Comparison of ENCODE assay signal across 20 mouse cellular contexts in genomic region chr2:32142368-32142767, GRCm38 (mm10). TPM values are rescaled to one million over a fixed set of nuclear protein-coding genes. Genes with fewer than 3 reads are reported as not detected.
DNase-seq lines count a peak whose midpoint lies in the region; ATAC-seq lines count a peak whose summit lies in the region.
"Had no signal": no experiment of that assay in that cellular context is flagged by ENCODE, and none has a peak within 500 bp of the region (broad histone marks: within the 10 kb centered on the region; RNA-seq: fewer than 3 reads in every experiment).

No protein-coding gene starts in this region.

- WGBS in limb, embryonic 12.5 days = 64% methylated on average over 6 of the region's 6 CpGs
- WGBS in limb, embryonic 10.5 days = 70% methylated on average over 6 of the region's 6 CpGs
- WGBS in midbrain, embryonic 13.5 days = 66% methylated on average over 6 of the region's 6 CpGs

- no peak for DNase-seq in limb, embryonic 10.5 days (ENCODE audit: low spot score)
- DNase-seq in lung, postnatal 10 days = peak; percentile 34
- DNase-seq in lung, postnatal 36 days = no peak
- peak; percentile 36 for DNase-seq in ZHBTc4 (ENCODE audit: low read depth, low spot score)
- DNase-seq in left cerebral cortex, postnatal 36 days (ENCODE audit: low spot score in 2 of 2) = no peak
- DNase-seq: adrenal gland, adult 2 months; adrenal gland, postnatal 10 days; adrenal gland, postnatal 25 days; cerebellum, adult 2 months; cerebellum, adult 9-11 months; cerebellum, postnatal 14 days; cerebellum, postnatal 36 days; forebrain, postnatal 0 days had no signal

- 0 out of 2 replicates have a peak overlapping the region, but pooled peaks have one; percentile 23 for H3K9ac ChIP-seq in limb, embryonic 12.5 days (replicated peaks)
- H3K9ac ChIP-seq in midbrain, embryonic 13.5 days (replicated peaks) = no peak overlapping the region
- H3K9ac ChIP-seq: embryonic facial prominence, embryonic 12.5 days; forebrain, embryonic 13.5 days; forebrain, embryonic 15.5 days; forebrain, postnatal 0 days had no signal

- H3K27ac ChIP-seq in limb, embryonic 12.5 days = no peak overlapping the region
- H3K27ac ChIP-seq in limb, embryonic 10.5 days = no peak overlapping the region
- H3K27ac ChIP-seq in midbrain, embryonic 13.5 days = no peak overlapping the region
- H3K27ac ChIP-seq: embryonic facial prominence, embryonic 10.5 days; embryonic facial prominence, embryonic 12.5 days; forebrain, embryonic 13.5 days; forebrain, embryonic 15.5 days had no signal

- no peaks in the 10 kb centered on the region for H3K9me3 ChIP-seq in limb, embryonic 12.5 days
- no peaks in the 10 kb centered on the region for H3K9me3 ChIP-seq in limb, embryonic 10.5 days (replicated peaks)
- no peaks in the 10 kb centered on the region for H3K9me3 ChIP-seq in midbrain, embryonic 13.5 days
- H3K9me3 ChIP-seq: embryonic facial prominence, embryonic 10.5 days; embryonic facial prominence, embryonic 12.5 days; forebrain, embryonic 13.5 days; forebrain, embryonic 15.5 days had no signal

- no peak overlapping the region for H3K4me2 ChIP-seq in limb, embryonic 12.5 days
- no peak overlapping the region for H3K4me2 ChIP-seq in midbrain, embryonic 13.5 days (replicated peaks)
- H3K4me2 ChIP-seq: embryonic facial prominence, embryonic 12.5 days; forebrain, embryonic 13.5 days; forebrain, embryonic 15.5 days had no signal

- intact Hi-C loops in left cerebral cortex, postnatal 36 days (cut with DNase I) = no loop called here

- H3K36me3 ChIP-seq in limb, embryonic 12.5 days = no peaks in the 10 kb centered on the region
- H3K36me3 ChIP-seq in limb, embryonic 10.5 days = no peaks in the 10 kb centered on the region
- H3K36me3 ChIP-seq in midbrain, embryonic 13.5 days = no peaks in the 10 kb centered on the region
- H3K36me3 ChIP-seq: embryonic facial prominence, embryonic 10.5 days; embryonic facial prominence, embryonic 12.5 days; forebrain, embryonic 15.5 days had no signal

- H3K4me3 ChIP-seq in limb, embryonic 12.5 days (replicated peaks) = no peak overlapping the region
- no peak overlapping the region for H3K4me3 ChIP-seq in limb, embryonic 10.5 days
- H3K4me3 ChIP-seq in midbrain, embryonic 13.5 days (replicated peaks) = no peak overlapping the region
- H3K4me3 ChIP-seq: embryonic facial prominence, embryonic 10.5 days; embryonic facial prominence, embryonic 12.5 days; forebrain, embryonic 13.5 days; forebrain, embryonic 15.5 days had no signal

- H3K4me1 ChIP-seq in limb, embryonic 12.5 days (replicated peaks) = peaks cover 2% of the 10 kb centered on the region; the same call in 1 of the 2 replicates
- H3K4me1 ChIP-seq in limb, embryonic 10.5 days = peaks cover 3% of the 10 kb centered on the region
- peaks cover 19% of the 10 kb centered on the region for H3K4me1 ChIP-seq in midbrain, embryonic 13.5 days (replicated peaks)
- H3K4me1 ChIP-seq: embryonic facial prominence, embryonic 12.5 days had no signal

- no peaks in the 10 kb centered on the region for H3K27me3 ChIP-seq in limb, embryonic 12.5 days
- H3K27me3 ChIP-seq in limb, embryonic 10.5 days (ENCODE audit: low read depth, poor library complexity, severe bottlenecking) = no peaks in the 10 kb centered on the region
- H3K27me3 ChIP-seq in midbrain, embryonic 13.5 days = no peaks in the 10 kb centered on the region
- H3K27me3 ChIP-seq: embryonic facial prominence, embryonic 12.5 days; forebrain, embryonic 13.5 days; forebrain, embryonic 15.5 days had no signal

- ATAC-seq in limb, embryonic 12.5 days (ENCODE audit: insufficient number of reproducible peaks, insufficient read depth, low FRiP score, low TSS enrichment, low read depth) = no peak
- ATAC-seq in midbrain, embryonic 13.5 days = no peak
- ATAC-seq: forebrain, embryonic 13.5 days; forebrain, embryonic 15.5 days; forebrain, postnatal 0 days had no signal

RNA-seq across cellular contexts. Expression of gene Prrc2b, which starts 8.5 kb away (rescaled TPM):
- 69.2 and 89.9 TPM in 2 replicates for polyA plus RNA-seq in limb, embryonic 12.5 days (2016; fragmentation: Nextera tagmentation; extraction: Ambion mirVana)
- polyA plus RNA-seq in limb, embryonic 10.5 days (2016; fragmentation: Nextera tagmentation; extraction: Ambion mirVana) = 71.2 and 80.3 TPM in 2 replicates
- 68.4 and 77.5 TPM in 2 replicates for polyA plus RNA-seq in midbrain, embryonic 13.5 days (2015; fragmentation: Nextera tagmentation; extraction: Ambion mirVana)
- 100 to 1,000 TPM; 257 to 259 TPM for total RNA-seq in left cerebral cortex, postnatal 36 days (2021)

RNA-seq across cellular contexts. Expression of gene Plpp7, which starts 47.0 kb away (rescaled TPM):
- polyA plus RNA-seq in limb, embryonic 12.5 days (2016; fragmentation: Nextera tagmentation; extraction: Ambion mirVana) = 5.0 and 5.7 TPM in 2 replicates
- 2.8 and 3.8 TPM in 2 replicates for polyA plus RNA-seq in limb, embryonic 10.5 days (2016; fragmentation: Nextera tagmentation; extraction: Ambion mirVana)
- 16.6 and 19.1 TPM in 2 replicates for polyA plus RNA-seq in midbrain, embryonic 13.5 days (2015; fragmentation: Nextera tagmentation; extraction: Ambion mirVana)
- 10 to 100 TPM; 27.3 to 33.7 TPM for total RNA-seq in left cerebral cortex, postnatal 36 days (2021)

RNA-seq across cellular contexts. Expression of gene Fam78a, which starts 57.7 kb away (rescaled TPM):
- 4.0 and 4.4 TPM in 2 replicates for polyA plus RNA-seq in limb, embryonic 12.5 days (2016; fragmentation: Nextera tagmentation; extraction: Ambion mirVana)
- 2.0 TPM in 2 replicates for polyA plus RNA-seq in limb, embryonic 10.5 days (2016; fragmentation: Nextera tagmentation; extraction: Ambion mirVana)
- 0.38 and 0.44 TPM in 2 replicates for polyA plus RNA-seq in midbrain, embryonic 13.5 days (2015; fragmentation: Nextera tagmentation; extraction: Ambion mirVana)
- total RNA-seq in left cerebral cortex, postnatal 36 days (2021) = 1 to 10 TPM; 3.7 to 8.8 TPM
- polyA plus RNA-seq: C2C12 had no signal

Comparison
In these comparisons a context has a peak if more than half of its experiments do, and no peak if none do; other contexts are left out.
1. DNase-seq: peak in lung, postnatal 10 days (single experiment) and ZHBTc4 (single experiment); none in limb, embryonic 10.5 days (single experiment), lung, postnatal 36 days (single experiment) and left cerebral cortex, postnatal 36 days (0 of 2).